Mouse (Mus musculus) myocyte (in vitro differentiated cells): ENCODE measurements around the gene Grk4. TPM values are rescaled to one million over a fixed set of nuclear protein-coding genes. Genes with fewer than 3 reads are reported as not detected.

Experiments used
- H3K27me3 ChIP-seq: one replicate; pipeline ENCODE4 v1.6.1; 2011; ENCODE audit not compliant: control insufficient read depth, insufficient read depth, insufficient read length
- H3K36me3 ChIP-seq: one replicate; pipeline ENCODE4 v1.6.1; 2011; ENCODE audit not compliant: control insufficient read depth, insufficient read depth
- H3K4me2 ChIP-seq: one replicate; pipeline ENCODE4 v1.6.1; 2011; ENCODE audit warnings: low read depth, control low read depth
- H3K4me3 ChIP-seq: one replicate; pipeline ENCODE4 v1.5.1; 2011; ENCODE audit warnings: mild to moderate bottlenecking, control low read depth, moderate library complexity
- H3K79me2 ChIP-seq: one replicate; pipeline ENCODE4 v1.6.1; 2011; ENCODE audit not compliant: control insufficient read depth, insufficient read depth
- H3ac ChIP-seq: one replicate; pipeline ENCODE4 v1.6.1; 2011; ENCODE audit not compliant: control insufficient read depth, insufficient read length
- CEBPB ChIP-seq: IDR thresholded peaks from 2 replicates; pipeline ENCODE4 v1.6.1; 2011; ENCODE audit warnings: mild to moderate bottlenecking, moderate library complexity; ENCODE audit not compliant: poor library complexity, insufficient read depth, severe bottlenecking
- E2F4 ChIP-seq: IDR thresholded peaks from one replicate; pipeline ENCODE4 v1.6.1; 2011; ENCODE audit warnings: mild to moderate bottlenecking, control low read depth, moderate library complexity; ENCODE audit not compliant: insufficient read depth
- MAX ChIP-seq: IDR thresholded peaks from one replicate; pipeline ENCODE4 v1.6.1; 2011; ENCODE audit warnings: low read depth, mild to moderate bottlenecking, control low read depth
- MYOD1 ChIP-seq, 3 experiments: IDR thresholded peaks; one replicate each; pipeline ENCODE4 v1.6.1; 2011; ENCODE audit warnings: control low read depth in 2 of 3, low read depth in 2 of 3, mild to moderate bottlenecking in 2 of 3, moderate library complexity in 1 of 3; ENCODE audit not compliant: insufficient read length in 2 of 3, control insufficient read depth in 1 of 3
- MYOG ChIP-seq, 3 experiments: IDR thresholded peaks; one replicate each; pipeline ENCODE4 v1.6.1; 2011; ENCODE audit warnings: control low read depth in 2 of 3, low read depth in 2 of 3, mild to moderate bottlenecking in 2 of 3; ENCODE audit not compliant: insufficient read length in 2 of 3, control insufficient read depth in 1 of 3, insufficient read depth in 1 of 3
- POLR2A ChIP-seq: IDR thresholded peaks from one replicate; pipeline ENCODE4 v1.6.1; 2011; ENCODE audit warnings: low read depth, mild to moderate bottlenecking, control low read depth, moderate library complexity; ENCODE audit not compliant: insufficient read length
- POLR2AphosphoS2 ChIP-seq: IDR thresholded peaks from one replicate; pipeline ENCODE4 v1.6.1; 2011; ENCODE audit warnings: low read depth, control low read depth; ENCODE audit not compliant: insufficient read length
- REST ChIP-seq: IDR thresholded peaks from one replicate; pipeline ENCODE4 v1.6.1; 2011; ENCODE audit warnings: mild to moderate bottlenecking, control low read depth, moderate library complexity; ENCODE audit not compliant: insufficient read depth, insufficient read length
- SRF ChIP-seq: IDR thresholded peaks from one replicate; pipeline ENCODE4 v1.6.1; 2011; ENCODE audit warnings: low read depth; ENCODE audit not compliant: control insufficient read depth, insufficient read length
- TCF12 ChIP-seq: IDR thresholded peaks from one replicate; pipeline ENCODE4 v1.6.1; 2011; ENCODE audit warnings: mild to moderate bottlenecking, control low read depth; ENCODE audit not compliant: poor library complexity, insufficient read depth, severe bottlenecking
- TCF3 ChIP-seq: IDR thresholded peaks from one replicate; pipeline ENCODE4 v1.6.1; 2011; ENCODE audit warnings: low read depth, control low read depth; ENCODE audit not compliant: insufficient read length
- USF1 ChIP-seq: IDR thresholded peaks from one replicate; pipeline ENCODE4 v1.6.1; 2011; ENCODE audit warnings: low read depth, mild to moderate bottlenecking, control low read depth, moderate library complexity
- polyA plus RNA-seq: library from polyadenylated mRNA; unstranded; fragments of >200 nt; fragmentation: generic; extraction: Trizol; gene quantifications from one replicate; pipeline ENCODE4 v1.2.1, GENCODE M21; 2012; ENCODE audit warnings: missing spikeins

Grk4 gene
- polyA plus RNA-seq, 1 experiment = 0.34 TPM

DNA sequence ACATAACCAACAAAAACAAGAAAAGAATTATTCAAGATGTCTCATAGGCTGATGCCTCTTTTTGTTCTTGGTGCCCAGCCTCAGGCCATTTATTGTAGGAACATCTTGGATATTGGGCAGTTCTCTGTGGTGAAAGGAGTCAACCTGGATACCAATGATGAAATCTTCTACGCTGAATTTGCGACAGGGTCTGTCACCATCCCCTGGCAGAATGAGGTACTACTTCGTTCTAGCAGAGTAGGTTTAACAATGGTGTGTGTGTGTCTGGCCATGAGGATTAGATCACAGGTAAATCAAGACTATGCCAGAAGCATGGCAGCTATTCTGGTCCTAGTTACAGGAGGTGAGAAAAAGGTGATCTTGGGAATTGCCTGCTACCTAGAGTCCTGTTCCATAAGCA, 91.3 kb downstream of the Grk4 start:
- H3K27me3 ChIP-seq = peaks cover 11% of the 10 kb centered on the region
- no peak overlapping the region for H3K4me2 ChIP-seq
- H3K79me2 ChIP-seq = no peaks in the 10 kb centered on the region
- TF ChIP-seq CEBPB (no peak), TCF12 (no peak), TCF3 (no peak), SRF (no peak), POLR2AphosphoS2 (no peak), E2F4 (no peak), REST (no peak), MYOD1 (IDR thresholded peaks at IDR 0.05; ENCODE audit: control insufficient read depth in 1 of 3, insufficient read length in 2 of 3, low read depth in 2 of 3) (no peak), MYOG (IDR thresholded peaks at IDR 0.05; ENCODE audit: control insufficient read depth in 1 of 3, insufficient read depth in 1 of 3, insufficient read length in 2 of 3, low read depth in 2 of 3) (no peak), POLR2A (no peak), USF1 (no peak), MAX (no peak)
- no peak overlapping the region for H3ac ChIP-seq
- no peaks in the 10 kb centered on the region for H3K36me3 ChIP-seq
- H3K4me3 ChIP-seq = no peak overlapping the region

DNA sequence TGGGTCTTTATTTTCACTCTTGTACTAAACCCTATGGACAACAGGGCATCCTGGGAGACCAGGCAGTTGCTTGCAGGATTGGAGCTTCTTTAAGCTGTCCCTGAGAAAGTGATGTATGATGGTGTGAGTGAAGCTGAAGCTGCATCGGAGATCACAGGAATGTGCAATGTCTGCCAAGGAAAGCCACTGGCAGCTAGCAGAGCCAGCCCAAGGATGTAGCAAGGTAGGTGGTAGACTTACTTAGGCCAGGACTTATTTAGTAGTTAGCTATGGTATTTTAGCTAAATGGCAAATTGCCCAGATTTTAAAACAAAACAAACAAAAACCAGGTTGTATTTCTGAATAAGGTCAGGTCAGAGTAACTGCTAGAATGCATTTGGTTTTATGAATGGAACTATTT, 98.6 kb downstream of the Grk4 start:
- Histone ChIP-seq H3K79me2 (peaks cover 15% of the 10 kb centered on the region), H3K27me3 (peaks cover 5% of the 10 kb centered on the region), H3K4me2 (no peak overlapping the region), H3K4me3 (no peak overlapping the region), H3K36me3 (no peaks in the 10 kb centered on the region), H3ac (no peak overlapping the region)
- no peak for TF ChIP-seq TCF12
- TF ChIP-seq SRF = no peak
- no peak for TF ChIP-seq MYOG (IDR thresholded peaks at IDR 0.05; ENCODE audit: control insufficient read depth in 1 of 3, insufficient read depth in 1 of 3, insufficient read length in 2 of 3, low read depth in 2 of 3)
- no peak for TF ChIP-seq MAX
- no peak for TF ChIP-seq USF1
- TF ChIP-seq TCF3 = no peak
- TF ChIP-seq POLR2A = no peak
- no peak for TF ChIP-seq CEBPB
- TF ChIP-seq E2F4 = no peak
- no peak for TF ChIP-seq POLR2AphosphoS2

DNA sequence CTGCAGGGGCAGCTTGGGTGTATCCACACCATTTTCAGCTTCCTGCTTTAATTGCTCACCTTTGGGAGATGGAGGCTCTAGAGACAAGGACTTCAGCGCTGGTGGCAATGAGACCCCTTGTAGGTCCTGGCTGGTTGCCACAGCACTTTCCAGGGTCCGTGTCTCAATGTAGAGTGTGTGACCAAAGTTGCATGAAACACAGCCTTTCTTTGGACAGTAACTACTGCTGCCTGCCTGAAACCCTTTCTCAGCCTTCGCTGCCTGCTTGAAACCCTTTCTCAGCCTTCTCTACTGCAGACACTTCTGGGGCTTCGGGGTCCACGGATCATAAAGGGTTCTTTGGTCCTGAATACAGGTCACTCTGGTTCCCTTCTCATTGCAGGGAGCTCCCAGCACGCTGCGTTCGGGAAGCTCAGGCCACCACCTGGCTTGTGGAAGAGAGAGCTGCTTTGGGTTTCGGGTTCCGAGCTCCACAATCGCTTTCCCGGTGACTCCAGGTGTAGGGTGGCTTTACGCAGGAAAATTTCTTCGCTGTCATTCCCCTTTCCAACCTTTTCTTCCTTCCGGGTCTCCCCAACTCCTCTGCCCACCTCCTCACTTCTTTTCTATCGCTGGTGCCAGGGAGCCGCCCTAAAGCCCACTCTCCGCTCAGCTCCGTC, 100.8 kb downstream of the Grk4 start:
- no peaks in the 10 kb centered on the region for H3K27me3 ChIP-seq
- H3K36me3 ChIP-seq = no peaks in the 10 kb centered on the region
- peak overlapping the region; percentile 90 for H3ac ChIP-seq
- peaks cover 31% of the 10 kb centered on the region for H3K79me2 ChIP-seq
- H3K4me2 ChIP-seq = peak overlapping the region; percentile 86
- H3K4me3 ChIP-seq = peak overlapping the region; percentile 87
- TF ChIP-seq TCF12 = no peak
- no peak for TF ChIP-seq SRF
- TF ChIP-seq MYOG (IDR thresholded peaks at IDR 0.05; ENCODE audit: control insufficient read depth in 1 of 3, insufficient read depth in 1 of 3, insufficient read length in 2 of 3, low read depth in 2 of 3) = no peak
- no peak for TF ChIP-seq E2F4
- TF ChIP-seq USF1 = no peak

DNA sequence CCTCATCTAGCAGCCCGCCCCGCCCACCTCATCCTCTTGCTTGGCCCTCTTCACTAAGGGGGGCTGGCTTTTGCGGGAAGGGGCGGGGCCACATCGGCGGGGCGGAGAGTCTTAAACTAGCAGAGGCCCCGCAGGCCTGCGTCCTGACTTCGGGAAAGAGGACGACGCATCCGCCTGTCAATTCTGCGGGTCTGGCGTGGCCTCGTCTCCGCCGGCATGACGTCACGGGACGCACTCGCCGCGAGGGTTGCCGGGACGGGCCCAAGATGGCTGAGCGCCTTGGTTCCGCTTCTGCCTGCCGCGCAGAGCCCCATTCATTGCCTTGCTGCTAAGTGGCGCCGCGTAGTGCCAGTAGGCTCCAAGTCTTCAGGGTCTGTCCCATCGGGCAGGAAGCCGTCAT, 101.3 kb downstream of the Grk4 start, which contains the start of gene Htt:
Gene Htt, plus strand, starts transcription at position 232 of the 400 bp plus-strand sequence.
- Histone ChIP-seq H3K4me2 (peak within 1 kb of the TSS; percentile 90), H3K36me3 (no peaks in the 10 kb centered on the region), H3K27me3 (no peaks in the 10 kb centered on the region), H3ac (peak within 1 kb of the TSS; percentile 90), H3K4me3 (peak within 1 kb of the TSS; percentile 87), H3K79me2 (peaks cover 37% of the 10 kb centered on the region)
- TF ChIP-seq POLR2AphosphoS2 (peak; percentile 95), TCF3 (no peak), MYOG (IDR thresholded peaks at IDR 0.05; ENCODE audit: control insufficient read depth in 1 of 3, insufficient read depth in 1 of 3, insufficient read length in 2 of 3, low read depth in 2 of 3) (peak in 1 of 3 experiments; percentile 13), POLR2A (peak; percentile 98), REST (peak; percentile 11), MAX (no peak), E2F4 (no peak), SRF (no peak), USF1 (no peak), TCF12 (no peak), CEBPB (no peak), MYOD1 (IDR thresholded peaks at IDR 0.05; ENCODE audit: control insufficient read depth in 1 of 3, insufficient read length in 2 of 3, low read depth in 2 of 3) (peak in 1 of 3 experiments; percentile 36)
